Mouse (Mus musculus): ENCODE results near the gene Rbm4b. TPM values are rescaled to one million over a fixed set of nuclear protein-coding genes. Genes with fewer than 3 reads are reported as not detected.

Rbm4b gene
- polyA plus RNA-seq (2017; shearing (Covaris generic)) = 56.0 TPM

GRCm38 (mm10) chr19:4756193-4756911 is at the start of gene Rbm4b:
TSS of gene Rbm4b (plus strand) at chr19:4756497.

GRCm38 (mm10) chr19:4711098-4711600 is 45.1 kb upstream of the Rbm4b start, which contains the start of gene Sptbn2:
TSS of gene Sptbn2 (plus strand) at chr19:4711167.

GRCm38 (mm10) chr19:4793831-4794422 is 37.6 kb downstream of the Rbm4b start, which contains the start of gene Rbm4:
TSS of gene Rbm4 (minus strand) at chr19:4793901.

GRCm38 (mm10) chr19:4811063-4811908 is 55.0 kb downstream of the Rbm4b start, which contains the start of the genes Gm21992 and Rbm14:
TSS of gene Gm21992 (minus strand) at chr19:4811612.
TSS of gene Rbm14 (minus strand) at chr19:4811634.

Other genes starting within 250 kb of the Rbm4b start
- 5.1 TPM for gene Pcx, start 246.0 kb upstream of the Rbm4b start, polyA plus RNA-seq (2017; shearing (Covaris generic))
- gene Lrfn4, start 140.8 kb upstream of the Rbm4b start, polyA plus RNA-seq (2017; shearing (Covaris generic)) = 0.13 TPM
- gene Rce1, start 130.9 kb upstream of the Rbm4b start, polyA plus RNA-seq (2017; shearing (Covaris generic)) = 60.1 TPM
- gene Gm960, start 57.8 kb upstream of the Rbm4b start, polyA plus RNA-seq (2017; shearing (Covaris generic)) = 0.18 TPM
- gene Sptbn2, start 45.3 kb upstream of the Rbm4b start, polyA plus RNA-seq (2017; shearing (Covaris generic)) = 0.46 TPM
- gene Rbm4, start 37.4 kb downstream of the Rbm4b start, polyA plus RNA-seq (2017; shearing (Covaris generic)) = 63.3 TPM
- 45.2 TPM for gene Gm21992, start 55.1 kb downstream of the Rbm4b start, polyA plus RNA-seq (2017; shearing (Covaris generic))
- 88.2 TPM for gene Rbm14, start 55.1 kb downstream of the Rbm4b start, polyA plus RNA-seq (2017; shearing (Covaris generic))
- 157 TPM for gene Ccs, start 82.8 kb downstream of the Rbm4b start, polyA plus RNA-seq (2017; shearing (Covaris generic))
- gene Ccdc87, start 82.9 kb downstream of the Rbm4b start, polyA plus RNA-seq (2017; shearing (Covaris generic)) = not detected
- 15.1 TPM for gene Ctsf, start 98.6 kb downstream of the Rbm4b start, polyA plus RNA-seq (2017; shearing (Covaris generic))
- 0.21 TPM for gene Actn3, start 121.4 kb downstream of the Rbm4b start, polyA plus RNA-seq (2017; shearing (Covaris generic))
- gene Zdhhc24, start 122.2 kb downstream of the Rbm4b start, polyA plus RNA-seq (2017; shearing (Covaris generic)) = 10.3 TPM
- gene Bbs1, start 150.1 kb downstream of the Rbm4b start, polyA plus RNA-seq (2017; shearing (Covaris generic)) = 1.4 TPM
- gene Dpp3, start 171.8 kb downstream of the Rbm4b start, polyA plus RNA-seq (2017; shearing (Covaris generic)) = 131 TPM
- 1.4 TPM for gene Peli3, start 186.6 kb downstream of the Rbm4b start, polyA plus RNA-seq (2017; shearing (Covaris generic))
- 69.8 TPM for gene Mrpl11, start 205.7 kb downstream of the Rbm4b start, polyA plus RNA-seq (2017; shearing (Covaris generic))
- 1.7 TPM for gene Npas4, start 233.8 kb downstream of the Rbm4b start, polyA plus RNA-seq (2017; shearing (Covaris generic))

All from inflammation-experienced regulatory T-cells, adult 16 weeks (primary cell).